Mouse (Mus musculus) megakaryocyte, embryonic 14.5 days (primary cell): Measurements from ENCODE around the gene Pld4. TPM values are rescaled to one million over a fixed set of nuclear protein-coding genes. Genes with fewer than 3 reads are reported as not detected.

Experiments used
- H3K27me3 ChIP-seq: replicated peaks from 2 replicates; pipeline ENCODE3; 2012; ENCODE audit warnings: inconsistent platforms
- H3K36me3 ChIP-seq: replicated peaks from 2 replicates; pipeline ENCODE3; 2012; ENCODE audit warnings: low read length, inconsistent platforms, mixed read lengths
- H3K4me1 ChIP-seq: 2 replicates; pipeline ENCODE4 v1.6.1; 2012; ENCODE audit warnings: inconsistent platforms
- H3K4me3 ChIP-seq: replicated peaks from 2 replicates; pipeline ENCODE3; 2012; ENCODE audit warnings: moderate library complexity, mild to moderate bottlenecking, inconsistent platforms
- H3K9me3 ChIP-seq: 2 replicates; pipeline ENCODE4 v1.6.1; 2012; ENCODE audit warnings: inconsistent platforms
- FLI1 ChIP-seq: IDR thresholded peaks from 2 replicates; pipeline ENCODE4 v1.6.1; 2012; ENCODE audit warnings: low read length, inconsistent platforms, mixed read lengths
- GATA1 ChIP-seq: IDR thresholded peaks from 3 replicates; pipeline ENCODE4 v1.6.1; 2012; ENCODE audit warnings: mixed read lengths, low read length, inconsistent platforms, borderline replicate concordance
- polyA plus RNA-seq: library from polyadenylated mRNA; stranded (reverse); fragments of >175 nt; gene quantifications from 2 replicates; pipeline ENCODE4 v1.2.3, GENCODE M21; 2012; ENCODE audit warnings: low replicate concordance; ENCODE audit not compliant: insufficient read depth

Gene Pld4
- polyA plus RNA-seq, 1 experiment = 36.3 TPM

DNA sequence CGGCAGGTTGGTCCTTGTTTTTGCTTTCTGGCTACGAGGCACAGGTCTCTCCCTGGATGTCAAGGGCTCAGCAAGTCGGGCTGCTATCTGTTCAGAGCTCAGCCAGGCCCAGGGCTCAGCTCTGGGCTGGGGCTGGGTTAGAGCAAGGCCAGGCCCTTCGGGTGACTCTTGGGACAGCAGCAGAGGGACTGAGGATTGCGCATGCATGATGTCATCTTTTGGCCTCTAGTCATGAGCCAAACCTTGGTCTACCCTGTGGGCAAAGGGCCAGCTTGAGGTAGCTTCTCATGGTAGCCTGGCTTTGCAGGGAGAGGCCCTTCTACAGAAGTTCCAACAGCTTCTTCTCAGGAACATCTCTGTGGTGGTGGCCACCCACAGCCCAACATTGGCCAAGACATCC is 3.7 kb downstream of the Pld4 start:
- TF ChIP-seq FLI1 = no peak
- no peak for TF ChIP-seq GATA1
- Histone ChIP-seq H3K27me3 (peaks cover 79% of the 10 kb centered on the region), H3K9me3 (no peaks in the 10 kb centered on the region), H3K4me1 (peaks cover 27% of the 10 kb centered on the region), H3K36me3 (no peaks in the 10 kb centered on the region), H3K4me3 (no peak overlapping the region)

DNA sequence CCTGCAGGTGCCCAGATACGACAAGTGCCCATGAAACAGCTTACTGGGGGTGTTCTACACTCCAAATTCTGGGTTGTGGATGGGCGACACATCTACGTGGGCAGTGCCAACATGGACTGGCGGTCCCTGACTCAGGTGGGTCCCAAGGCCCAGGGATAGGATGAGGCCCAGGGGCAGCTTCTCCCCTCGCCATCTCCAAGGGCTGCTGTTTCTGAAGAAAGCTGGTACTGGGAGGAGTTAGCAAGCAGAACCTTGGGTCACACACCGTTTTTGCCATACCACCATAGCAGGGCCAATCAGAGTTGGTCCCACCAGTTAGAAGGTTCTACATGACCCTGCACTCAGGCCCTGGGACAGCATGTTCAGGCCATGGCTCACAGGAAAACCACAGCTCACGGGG is 4.5 kb downstream of the Pld4 start:
- TF ChIP-seq GATA1 (no peak), FLI1 (no peak)
- H3K4me1 ChIP-seq = peaks cover 21% of the 10 kb centered on the region
- no peaks in the 10 kb centered on the region for H3K9me3 ChIP-seq
- no peak overlapping the region for H3K4me3 ChIP-seq
- peaks cover 83% of the 10 kb centered on the region for H3K27me3 ChIP-seq
- H3K36me3 ChIP-seq = no peaks in the 10 kb centered on the region

DNA sequence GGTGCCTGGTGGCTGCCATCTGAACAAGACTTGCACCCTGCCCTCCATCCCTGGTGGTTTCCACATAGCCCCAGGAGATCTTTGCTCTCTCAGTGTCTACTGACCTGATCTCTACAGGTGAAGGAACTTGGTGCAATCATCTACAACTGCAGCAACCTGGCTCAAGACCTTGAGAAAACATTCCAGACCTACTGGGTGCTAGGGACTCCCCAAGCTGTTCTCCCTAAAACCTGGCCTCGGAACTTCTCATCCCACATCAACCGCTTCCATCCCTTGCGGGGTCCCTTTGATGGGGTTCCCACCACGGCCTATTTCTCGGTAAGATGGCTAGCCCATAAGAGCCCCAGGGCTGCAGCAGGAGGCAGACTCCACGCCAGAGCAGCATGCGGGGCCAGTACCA is 6.1 kb downstream of the Pld4 start:
- Histone ChIP-seq H3K9me3 (no peaks in the 10 kb centered on the region), H3K27me3 (peaks cover 85% of the 10 kb centered on the region), H3K4me1 (peaks cover 8% of the 10 kb centered on the region), H3K4me3 (no peak overlapping the region), H3K36me3 (no peaks in the 10 kb centered on the region)
- TF ChIP-seq FLI1 (no peak), GATA1 (no peak)

DNA sequence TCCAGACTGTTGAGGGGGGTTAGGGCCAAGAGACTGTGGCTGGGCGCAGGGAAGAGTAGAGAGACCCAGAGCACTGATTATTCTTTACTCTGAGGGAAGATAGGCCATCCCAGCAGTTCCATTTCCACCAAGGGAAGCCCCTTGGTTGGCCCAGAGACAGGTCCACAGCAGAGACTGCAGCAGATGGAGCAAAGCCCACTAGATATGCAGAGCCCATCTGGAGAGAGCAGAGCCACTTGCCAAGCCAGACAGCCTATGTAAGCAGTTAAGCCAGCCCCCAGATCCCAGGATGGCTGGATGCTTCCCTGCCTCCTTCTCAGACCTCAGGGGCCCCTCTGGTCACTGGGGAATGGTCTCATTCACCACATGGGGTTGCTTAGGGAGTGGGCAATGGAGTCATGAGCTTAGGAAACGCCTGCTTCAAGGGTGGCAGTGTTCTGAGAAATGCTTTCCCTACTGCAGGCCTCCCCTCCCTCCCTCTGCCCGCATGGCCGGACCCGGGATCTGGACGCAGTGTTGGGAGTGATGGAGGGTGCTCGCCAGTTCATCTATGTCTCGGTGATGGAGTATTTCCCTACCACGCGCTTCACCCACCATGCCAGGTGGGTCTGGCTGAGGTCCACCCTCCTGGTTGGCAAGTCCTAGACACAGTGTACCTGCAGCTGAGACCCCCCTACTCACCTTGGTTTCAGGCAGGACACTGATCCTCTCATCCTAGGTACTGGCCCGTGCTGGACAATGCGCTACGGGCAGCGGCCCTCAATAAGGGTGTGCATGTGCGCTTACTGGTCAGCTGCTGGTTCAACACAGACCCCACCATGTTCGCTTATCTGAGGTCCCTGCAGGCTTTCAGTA is 6.8 kb downstream of the Pld4 start:
- H3K4me1 ChIP-seq = peaks cover 2% of the 10 kb centered on the region; the same call in 1 of the 2 replicates
- H3K27me3 ChIP-seq = peaks cover 85% of the 10 kb centered on the region
- H3K9me3 ChIP-seq = peaks cover 3% of the 10 kb centered on the region; the same call in 1 of the 2 replicates
- H3K36me3 ChIP-seq = no peaks in the 10 kb centered on the region
- no peak for TF ChIP-seq GATA1
- H3K4me3 ChIP-seq = no peak overlapping the region

DNA sequence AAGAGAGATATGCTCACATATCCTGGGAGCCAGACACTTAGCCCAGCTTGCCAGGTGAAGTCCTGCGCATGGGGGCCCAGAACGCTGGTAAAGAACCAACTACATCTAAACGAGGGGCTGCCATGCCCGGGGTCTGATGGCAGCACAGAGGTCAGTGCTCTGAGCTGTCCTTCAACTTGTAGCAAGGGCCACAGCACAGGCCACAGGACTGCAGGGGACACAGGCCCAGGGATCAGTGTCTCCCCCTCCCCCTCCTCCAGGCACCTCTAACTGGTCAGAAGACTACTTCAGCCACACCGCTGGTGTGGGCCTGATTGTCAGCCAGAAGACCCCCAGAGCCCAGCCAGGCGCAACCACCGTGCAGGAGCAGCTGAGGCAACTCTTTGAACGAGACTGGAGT is 7.7 kb downstream of the Pld4 start:
- TF ChIP-seq GATA1 (no peak), FLI1 (no peak)
- Histone ChIP-seq H3K4me3 (no peak overlapping the region), H3K4me1 (no peaks in the 10 kb centered on the region; the same call in 1 of the 2 replicates), H3K36me3 (no peaks in the 10 kb centered on the region), H3K9me3 (peaks cover 11% of the 10 kb centered on the region; the same call in 1 of the 2 replicates), H3K27me3 (peaks cover 90% of the 10 kb centered on the region)

DNA sequence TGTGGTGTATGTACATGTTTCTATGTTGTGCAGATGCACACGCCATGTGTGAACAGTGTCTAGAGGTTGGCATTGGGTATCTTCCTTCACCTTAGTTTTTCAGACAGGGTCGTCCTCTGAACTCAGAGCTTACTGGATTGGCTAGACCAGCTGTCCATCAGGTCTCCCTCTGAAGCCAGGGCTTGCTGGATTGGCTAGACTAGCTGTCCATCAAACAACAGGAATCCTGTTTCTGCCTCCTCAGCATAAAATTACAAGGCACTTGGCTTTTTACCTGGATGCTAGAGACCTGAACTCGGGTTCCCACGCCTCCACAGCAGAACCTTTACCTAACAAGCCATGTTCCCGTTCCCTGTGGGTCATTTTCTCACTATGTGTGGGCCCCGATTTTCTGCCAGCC is 8.6 kb downstream of the Pld4 start:
- no peaks in the 10 kb centered on the region for H3K36me3 ChIP-seq
- H3K4me1 ChIP-seq = no peaks in the 10 kb centered on the region; the same call in 1 of the 2 replicates

DNA sequence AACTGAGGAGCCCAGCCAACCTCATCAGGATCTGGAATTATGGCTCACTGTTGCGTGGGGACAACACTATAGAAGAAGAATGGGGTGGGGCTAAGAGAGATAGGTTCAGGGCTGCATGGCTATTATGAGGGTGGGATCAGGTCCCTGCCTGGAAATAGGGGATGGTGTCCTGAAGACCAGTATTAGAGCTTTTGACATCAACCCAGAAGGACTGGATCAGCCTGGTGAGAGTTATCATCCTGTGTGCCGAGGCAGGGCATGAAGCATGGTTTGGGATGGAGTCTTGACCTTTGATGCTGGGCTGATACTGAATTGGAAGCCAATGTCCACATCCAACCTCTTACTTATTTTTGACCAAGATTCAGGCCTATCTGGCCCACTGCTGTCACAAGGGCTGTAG is 9.3 kb downstream of the Pld4 start:
- no peaks in the 10 kb centered on the region for H3K36me3 ChIP-seq
- TF ChIP-seq GATA1 = no peak
- no peak for TF ChIP-seq FLI1
- no peaks in the 10 kb centered on the region; the same call in 1 of the 2 replicates for H3K4me1 ChIP-seq
- H3K27me3 ChIP-seq = peaks cover 84% of the 10 kb centered on the region
- H3K9me3 ChIP-seq = peaks cover 24% of the 10 kb centered on the region
- H3K4me3 ChIP-seq = no peak overlapping the region

More for the DNA sequence above, 8.6 kb downstream of the Pld4 start:
- Histone ChIP-seq H3K4me3 (no peak overlapping the region), H3K27me3 (peaks cover 87% of the 10 kb centered on the region), H3K9me3 (peaks cover 17% of the 10 kb centered on the region)
- TF ChIP-seq FLI1 (no peak), GATA1 (no peak)

DNA sequence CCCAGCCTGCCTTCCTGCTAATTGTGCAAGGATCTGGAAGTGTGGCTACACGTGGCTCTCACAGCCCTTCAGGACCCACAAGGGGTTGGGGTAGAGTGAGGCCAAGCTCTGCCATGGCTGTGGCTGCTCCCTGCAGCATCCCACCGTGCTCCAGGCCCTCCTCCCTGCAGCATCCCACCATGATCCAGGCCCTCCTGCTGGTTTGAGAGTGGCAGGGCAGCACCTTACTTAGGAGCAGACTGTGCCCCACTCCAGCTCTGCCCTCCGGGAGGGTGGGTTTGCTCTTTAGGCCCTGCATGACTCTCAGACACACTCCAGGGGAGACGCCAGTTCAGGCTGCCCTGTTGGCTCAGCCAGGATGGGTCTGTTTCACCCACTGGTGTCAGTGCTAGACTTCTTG is 9.9 kb downstream of the Pld4 start:
- H3K27me3 ChIP-seq = peaks cover 80% of the 10 kb centered on the region
- H3K9me3 ChIP-seq = peaks cover 30% of the 10 kb centered on the region
- H3K36me3 ChIP-seq = no peaks in the 10 kb centered on the region
- TF ChIP-seq GATA1 = no peak
- no peak for TF ChIP-seq FLI1
- H3K4me1 ChIP-seq = no peaks in the 10 kb centered on the region; the same call in 1 of the 2 replicates
- H3K4me3 ChIP-seq = no peak overlapping the region

DNA sequence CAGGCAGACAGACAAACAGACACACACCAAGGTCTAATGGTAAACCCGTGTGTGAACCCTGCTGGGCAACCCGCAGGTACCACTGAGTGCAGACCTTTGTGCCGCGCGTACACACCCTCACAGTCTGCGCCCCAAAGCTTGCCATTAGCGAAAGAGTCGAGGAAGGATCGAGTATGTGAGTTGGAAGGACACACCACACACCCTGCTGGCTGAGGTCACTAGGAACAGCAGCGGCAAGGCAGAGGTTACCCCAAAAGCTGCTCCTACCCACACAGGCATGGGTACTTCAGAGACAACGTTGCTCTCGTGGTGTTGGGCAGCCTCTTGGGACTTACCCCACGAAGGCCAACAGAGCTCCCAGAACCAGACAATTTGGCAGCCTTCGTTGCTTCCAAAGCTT is 11.9 kb downstream of the Pld4 start:
- TF ChIP-seq GATA1 = no peak
- TF ChIP-seq FLI1 = no peak

DNA sequence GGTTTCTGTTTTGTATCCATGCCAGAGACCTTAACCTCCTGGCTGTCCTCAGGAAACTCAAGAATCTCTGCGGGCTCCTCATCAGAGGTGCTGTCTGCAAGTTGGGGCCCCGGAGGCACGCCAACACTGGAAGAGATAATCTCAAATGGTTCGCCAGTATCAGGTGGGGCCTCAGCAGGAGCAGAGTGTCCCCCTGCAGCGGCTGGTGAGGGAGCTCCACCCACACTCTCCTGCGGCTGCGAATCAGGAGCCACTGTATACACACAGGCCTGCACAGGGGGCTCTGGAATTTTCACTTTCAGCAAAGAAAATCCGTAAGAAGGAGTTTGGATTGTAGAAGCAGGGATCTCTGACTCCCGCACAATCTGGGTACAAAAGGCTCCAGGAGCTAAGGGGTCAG is 12.9 kb downstream of the Pld4 start:
- Histone ChIP-seq H3K4me1 (no peaks in the 10 kb centered on the region; the same call in 1 of the 2 replicates), H3K4me3 (no peak overlapping the region), H3K27me3 (peaks cover 60% of the 10 kb centered on the region), H3K36me3 (no peaks in the 10 kb centered on the region), H3K9me3 (peaks cover 34% of the 10 kb centered on the region)
- TF ChIP-seq GATA1 = no peak

More for the DNA sequence above, 11.9 kb downstream of the Pld4 start:
- no peaks in the 10 kb centered on the region; the same call in 1 of the 2 replicates for H3K4me1 ChIP-seq
- no peak overlapping the region for H3K4me3 ChIP-seq
- no peaks in the 10 kb centered on the region for H3K36me3 ChIP-seq
- H3K27me3 ChIP-seq = peaks cover 70% of the 10 kb centered on the region
- peaks cover 34% of the 10 kb centered on the region for H3K9me3 ChIP-seq
